9 mouse cellular contexts compared by ENCODE assay signal in the genomic region with DNA sequence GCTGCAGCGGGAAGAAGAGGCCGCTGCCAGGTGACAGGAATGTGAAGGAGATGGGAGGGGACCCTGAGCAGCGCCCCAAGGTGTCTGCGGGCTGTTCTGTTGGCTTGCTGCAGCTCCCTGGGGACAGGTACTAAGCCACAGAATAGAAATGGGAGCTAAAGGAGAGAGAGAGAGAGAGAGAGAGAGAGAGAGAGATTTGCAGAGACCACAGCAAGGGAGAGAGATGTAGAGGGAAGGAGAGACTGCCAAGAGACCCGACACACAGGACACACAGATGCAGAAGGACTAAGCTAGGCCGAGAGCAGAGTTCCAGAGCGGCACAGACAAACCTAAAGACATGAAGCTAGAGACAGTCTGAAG. TPM values are rescaled to one million over a fixed set of nuclear protein-coding genes. Genes with fewer than 3 reads are reported as not detected.
DNase-seq lines count a peak whose midpoint lies in the region; ATAC-seq and TF ChIP-seq lines count a peak whose summit lies in the region.
"Had no signal": no experiment of that assay in that cellular context is flagged by ENCODE, and none has a peak within 500 bp of the region (broad histone marks: within the 10 kb centered on the region; RNA-seq: fewer than 3 reads in every experiment).

No protein-coding gene starts in this region.

- peaks cover 17% of the 10 kb centered on the region for H3K4me1 ChIP-seq in lung, embryonic 14.5 days (ENCODE audit: insufficient read depth)
- H3K4me1 ChIP-seq in embryonic fibroblast, embryonic 13.5 days (ENCODE audit: control insufficient read depth, insufficient read depth, low read length): no peaks in the 10 kb centered on the region; the same call in none of the 2 replicates
- H3K4me1 ChIP-seq in intestine, postnatal 0 days (replicated peaks; ENCODE audit: control insufficient read depth, insufficient read depth, low read length): peaks cover 27% of the 10 kb centered on the region
- H3K4me1 ChIP-seq in neural tube, embryonic 14.5 days (ENCODE audit: control insufficient read depth, insufficient read depth, low read length): peaks cover 67% of the 10 kb centered on the region

- H3K9ac ChIP-seq in lung, embryonic 14.5 days: no peak overlapping the region; the same call in 1 of the 2 replicates
- H3K9ac ChIP-seq in intestine, postnatal 0 days (ENCODE audit: low read depth, low read length): no peak overlapping the region; the same call in 1 of the 2 replicates
- H3K9ac ChIP-seq in neural tube, embryonic 14.5 days (replicated peaks; ENCODE audit: low read depth, low read length): peak overlapping the region; percentile 80

- WGBS in lung, embryonic 14.5 days: 3% methylated on average over 7 of the region's 7 CpGs
- WGBS in intestine, postnatal 0 days: 5% methylated on average over 7 of the region's 7 CpGs
- WGBS in neural tube, embryonic 14.5 days: 1% methylated on average over 7 of the region's 7 CpGs

- no peak for DNase-seq in lung, embryonic 14.5 days
- DNase-seq in lung, postnatal 4 days: no peak
- DNase-seq in layer of hippocampus, postnatal 14 days (ENCODE audit: low spot score in 2 of 2): no peak
- no peak for DNase-seq in lung, adult 18-20 months
- no peak for DNase-seq in kidney, postnatal 36 days

- TF ChIP-seq CTCF in lung, embryonic 14.5 days (IDR thresholded peaks at IDR 0.05; ENCODE audit: low read depth): no peak; the same call in 1 of the 2 replicates
- no peak for TF ChIP-seq CTCF in embryonic fibroblast, embryonic 13.5 days (IDR thresholded peaks at IDR 0.05; ENCODE audit: borderline replicate concordance, insufficient read depth, low read length)
- no peak for TF ChIP-seq CTCF in intestine, postnatal 0 days (IDR thresholded peaks at IDR 0.05; ENCODE audit: low read depth)

- H3K4me2 ChIP-seq in lung, embryonic 14.5 days: peak overlapping the region; percentile 84
- peak overlapping the region; percentile 96 for H3K4me2 ChIP-seq in intestine, postnatal 0 days (replicated peaks; ENCODE audit: low read depth)
- peak overlapping the region; percentile 90 for H3K4me2 ChIP-seq in neural tube, embryonic 14.5 days (ENCODE audit: low read depth, low read length)

- 0 out of 2 replicates have a peak, but pooled peaks cover 2% of the 10 kb centered on the region for H3K36me3 ChIP-seq in lung, embryonic 14.5 days (ENCODE audit: insufficient read depth)
- no peaks in the 10 kb centered on the region for H3K36me3 ChIP-seq in intestine, postnatal 0 days (ENCODE audit: control insufficient read depth, insufficient read depth)
- no peaks in the 10 kb centered on the region for H3K36me3 ChIP-seq in neural tube, embryonic 14.5 days (ENCODE audit: control insufficient read depth, insufficient read depth, low read length)

- TF ChIP-seq POLR2A in embryonic fibroblast, embryonic 13.5 days (IDR thresholded peaks at IDR 0.05; ENCODE audit: low read depth, low read length): no peak

- H3K27ac ChIP-seq in lung, embryonic 14.5 days (ENCODE audit: low read depth): no peak overlapping the region
- peak overlapping the region; percentile 38; the same call in 1 of the 2 replicates for H3K27ac ChIP-seq in embryonic fibroblast, embryonic 13.5 days (ENCODE audit: insufficient read depth, low read length)
- no peak overlapping the region for H3K27ac ChIP-seq in intestine, postnatal 0 days (ENCODE audit: low read depth, low read length)
- peak overlapping the region; percentile 99 for H3K27ac ChIP-seq in neural tube, embryonic 14.5 days (ENCODE audit: low read depth, low read length)

- no peak for ATAC-seq in lung, embryonic 14.5 days (ENCODE audit: insufficient read depth)
- ATAC-seq in intestine, postnatal 0 days: no peak
- no peak; the same call in 1 of the 2 replicates for ATAC-seq in neural tube, embryonic 14.5 days (ENCODE audit: low read depth)

- H3K9me3 ChIP-seq in lung, embryonic 14.5 days (ENCODE audit: low read depth, low read length): no peaks in the 10 kb centered on the region
- no peaks in the 10 kb centered on the region for H3K9me3 ChIP-seq in intestine, postnatal 0 days (ENCODE audit: control insufficient read depth)
- no peaks in the 10 kb centered on the region for H3K9me3 ChIP-seq in neural tube, embryonic 14.5 days (ENCODE audit: control insufficient read depth, low read length)

- H3K4me3 ChIP-seq in lung, embryonic 14.5 days (ENCODE audit: low read depth, low read length): peak overlapping the region; percentile 47
- H3K4me3 ChIP-seq in embryonic fibroblast, embryonic 13.5 days (ENCODE audit: insufficient read depth, low read length): peak overlapping the region; percentile 57
- H3K4me3 ChIP-seq in intestine, postnatal 0 days (ENCODE audit: low read depth, low read length): peak overlapping the region; percentile 53
- H3K4me3 ChIP-seq in neural tube, embryonic 14.5 days (ENCODE audit: low read depth, low read length): peak overlapping the region; percentile 34

- H3K27me3 ChIP-seq in lung, embryonic 14.5 days (ENCODE audit: insufficient read depth, low read length): peaks cover 83% of the 10 kb centered on the region
- peaks cover 60% of the 10 kb centered on the region for H3K27me3 ChIP-seq in intestine, postnatal 0 days (replicated peaks; ENCODE audit: control insufficient read depth, insufficient read depth, low read length)
- H3K27me3 ChIP-seq in neural tube, embryonic 14.5 days (ENCODE audit: control insufficient read depth, insufficient read depth, low read length): no peaks in the 10 kb centered on the region

RNA-seq across cellular contexts. Expression of a gene that starts 2.5 kb away (rescaled TPM):
- polyA plus RNA-seq in lung, embryonic 14.5 days (2014; fragmentation: Nextera tagmentation; extraction: Ambion mirVana): 36.4 and 44.9 TPM in 2 replicates
- 1.4 and 3.4 TPM in 2 replicates for polyA plus RNA-seq in embryonic fibroblast, embryonic 13.5 days (2011; ENCODE audit: insufficient read length, low read depth, missing spikeins)
- 19.9 and 21.9 TPM in 2 replicates for polyA plus RNA-seq in intestine, postnatal 0 days (2015; fragmentation: Nextera tagmentation; extraction: Ambion mirVana)
- polyA plus RNA-seq in neural tube, embryonic 14.5 days (2014; fragmentation: Nextera tagmentation; extraction: Ambion mirVana): 9.7 and 13.5 TPM in 2 replicates
- total RNA-seq in layer of hippocampus, postnatal 14 days (2021): 1 to 10 TPM; 4.8 to 6.9 TPM
- polyA plus RNA-seq: activated CD4-positive, CD25-positive, alpha-beta regulatory T cell, adult 4 months had no signal

RNA-seq across cellular contexts. Expression of a gene that starts 10.0 kb away (rescaled TPM):
- polyA plus RNA-seq in lung, embryonic 14.5 days (2014; fragmentation: Nextera tagmentation; extraction: Ambion mirVana): 99.6 and 101 TPM in 2 replicates
- polyA plus RNA-seq in embryonic fibroblast, embryonic 13.5 days (2011; ENCODE audit: insufficient read length, low read depth, missing spikeins): 147 and 169 TPM in 2 replicates
- polyA plus RNA-seq in intestine, postnatal 0 days (2015; fragmentation: Nextera tagmentation; extraction: Ambion mirVana): 26.2 and 26.7 TPM in 2 replicates
- polyA plus RNA-seq in neural tube, embryonic 14.5 days (2014; fragmentation: Nextera tagmentation; extraction: Ambion mirVana): 44.9 and 46.8 TPM in 2 replicates
- 10 to 100 TPM; 33.0 to 35.5 TPM for total RNA-seq in layer of hippocampus, postnatal 14 days (2021)

RNA-seq across cellular contexts. Expression of a gene that starts 10.8 kb away (rescaled TPM):
- 0.12 TPM in 1 of 2 replicates, not detected in the other for polyA plus RNA-seq in lung, embryonic 14.5 days (2014; fragmentation: Nextera tagmentation; extraction: Ambion mirVana)
- 3.9 TPM in 2 replicates for polyA plus RNA-seq in embryonic fibroblast, embryonic 13.5 days (2011; ENCODE audit: insufficient read length, low read depth, missing spikeins)
- polyA plus RNA-seq in intestine, postnatal 0 days (2015; fragmentation: Nextera tagmentation; extraction: Ambion mirVana): 0.17 TPM in 1 of 2 replicates, not detected in the other
- 0.31 TPM in 1 of 2 replicates, not detected in the other for polyA plus RNA-seq in neural tube, embryonic 14.5 days (2014; fragmentation: Nextera tagmentation; extraction: Ambion mirVana)
- 1 to 10 TPM; 5.0 to 6.4 TPM for total RNA-seq in layer of hippocampus, postnatal 14 days (2021)

RNA-seq across cellular contexts. Expression of a gene that starts 22.1 kb away (rescaled TPM):
- 0.14 and 0.22 TPM in 2 replicates for polyA plus RNA-seq in lung, embryonic 14.5 days (2014; fragmentation: Nextera tagmentation; extraction: Ambion mirVana)
- polyA plus RNA-seq in embryonic fibroblast, embryonic 13.5 days (2011; ENCODE audit: insufficient read length, low read depth, missing spikeins): 1.1 and 1.8 TPM in 2 replicates
- polyA plus RNA-seq in intestine, postnatal 0 days (2015; fragmentation: Nextera tagmentation; extraction: Ambion mirVana): 2.9 and 4.5 TPM in 2 replicates
- 80.1 and 80.4 TPM in 2 replicates for polyA plus RNA-seq in neural tube, embryonic 14.5 days (2014; fragmentation: Nextera tagmentation; extraction: Ambion mirVana)
- 1 to 10 TPM; 2.7 TPM for total RNA-seq in layer of hippocampus, postnatal 14 days (2021)
- polyA plus RNA-seq: activated CD4-positive, CD25-positive, alpha-beta regulatory T cell, adult 4 months had no signal

Comparison
In these comparisons a context has a peak if more than half of its experiments do, and no peak if none do; other contexts are left out.
1. H3K27ac ChIP-seq: peak in embryonic fibroblast, embryonic 13.5 days (single experiment) and neural tube, embryonic 14.5 days (single experiment); none in lung, embryonic 14.5 days (single experiment) and intestine, postnatal 0 days (single experiment).
2. Peak in every context shown above with its lines, with median percentiles within 50 percentile points of each other: H3K4me2 ChIP-seq and H3K4me3 ChIP-seq.